Mouse (Mus musculus) stomach, adult 2 months (tissue): ENCODE measurements around the gene C130032M10Rik. TPM values are rescaled to one million over a fixed set of nuclear protein-coding genes. Genes with fewer than 3 reads are reported as not detected.

ENCODE experiments used
- polyA plus RNA-seq: library from polyadenylated mRNA; depleted of rRNA; stranded (reverse); fragments of >200 nt; gene quantifications from 2 replicates; pipeline ENCODE4 v1.2.3, GENCODE M21; 2012; rRNA removed

Gene C130032M10Rik
- polyA plus RNA-seq = not detected in 2 replicates

GRCm38 (mm10) chr9:114515364-114515763, at the start of gene C130032M10Rik:
Gene C130032M10Rik (plus strand): TSS chr9:114515697.

GRCm38 (mm10) chr9:114504816-114505215, 10.7 kb upstream of the C130032M10Rik start, which contains the start of gene Ccr4:
Gene Ccr4 (minus strand): TSS chr9:114504916.

GRCm38 (mm10) chr9:114563761-114564606, 48.5 kb downstream of the C130032M10Rik start, which contains the start of gene Trim71:
Gene Trim71 (minus strand): TSS chr9:114564369.

Other genes starting within 250 kb of the C130032M10Rik start
- gene Bcl2a1c, start 185.6 kb upstream of the C130032M10Rik start, polyA plus RNA-seq = not detected in 2 replicates
- gene Crtap, start 125.0 kb upstream of the C130032M10Rik start, polyA plus RNA-seq = 34.3 and 82.7 TPM in 2 replicates
- 23.7 and 24.2 TPM in 2 replicates for gene Glb1, start 114.6 kb upstream of the C130032M10Rik start, polyA plus RNA-seq
- gene Tmppe, start 114.6 kb upstream of the C130032M10Rik start, polyA plus RNA-seq = 2.1 and 3.0 TPM in 2 replicates
- 0.06 and 0.13 TPM in 2 replicates for gene Ccr4, start 10.8 kb upstream of the C130032M10Rik start, polyA plus RNA-seq
- gene Trim71, start 48.7 kb downstream of the C130032M10Rik start, polyA plus RNA-seq = not detected in 2 replicates
- gene Cnot10, start 124.5 kb downstream of the C130032M10Rik start, polyA plus RNA-seq = 6.0 and 8.6 TPM in 2 replicates
- gene Dync1li1, start 173.1 kb downstream of the C130032M10Rik start, polyA plus RNA-seq = 3.9 and 7.0 TPM in 2 replicates
- gene Cmtm6, start 215.4 kb downstream of the C130032M10Rik start, polyA plus RNA-seq = 17.7 and 18.3 TPM in 2 replicates